Mouse (Mus musculus) neural tube, embryonic 15.5 days (tissue): ENCODE measurements around the gene Ubap2. TPM values are rescaled to one million over a fixed set of nuclear protein-coding genes. Genes with fewer than 3 reads are reported as not detected.

Source experiments
- ATAC-seq: fragments of 200-750 bp; cut with Nextera tagmentation; 2 replicates; pipeline ENCODE4 v1.8.0; 2017; ENCODE audit warnings: mild to moderate bottlenecking, moderate TSS enrichment, moderate library complexity; ENCODE audit not compliant: low FRiP score
- H3K27ac ChIP-seq: fragments of 300-500 bp; sonication (generic); replicated peaks from 2 replicates; pipeline ENCODE4 v1.5.1; 2015; ENCODE audit warnings: mild to moderate bottlenecking, inconsistent platforms
- H3K27me3 ChIP-seq: fragments of 300-500 bp; sonication (generic); replicated peaks from 2 replicates; pipeline ENCODE4 v1.6.1; 2015; ENCODE audit warnings: inconsistent platforms
- H3K36me3 ChIP-seq: fragments of 300-500 bp; sonication (generic); 2 replicates; pipeline ENCODE4 v1.6.1; 2015; ENCODE audit warnings: inconsistent platforms
- H3K4me1 ChIP-seq: fragments of 300-500 bp; sonication (generic); 2 replicates; pipeline ENCODE4 v1.6.1; 2015; ENCODE audit warnings: inconsistent platforms
- H3K4me2 ChIP-seq: fragments of 300-500 bp; sonication (generic); 2 replicates; pipeline ENCODE4 v1.6.1; 2015; ENCODE audit warnings: inconsistent platforms, mild to moderate bottlenecking, moderate library complexity
- H3K4me3 ChIP-seq: fragments of 300-500 bp; sonication (generic); replicated peaks from 2 replicates; pipeline ENCODE4 v1.5.1; 2015; ENCODE audit warnings: mild to moderate bottlenecking, inconsistent platforms
- H3K9ac ChIP-seq: fragments of 300-500 bp; sonication (generic); replicated peaks from 2 replicates; pipeline ENCODE4 v1.6.1; 2015; ENCODE audit warnings: mild to moderate bottlenecking, inconsistent platforms
- H3K9me3 ChIP-seq: fragments of 300-500 bp; sonication (generic); replicated peaks from 2 replicates; pipeline ENCODE4 v1.6.1; 2016; ENCODE audit warnings: inconsistent platforms
- WGBS: fragments of 180-500 bp; shearing (Covaris S2); methylation state at CpG from one replicate; pipeline ENCODE4 v1.1.7; 2015; ENCODE audit warnings: mixed read lengths; 5-methylcytosine and 5-hydroxymethylcytosine counted together
- polyA plus RNA-seq: library from polyadenylated mRNA; unstranded; fragments of >200 nt; fragmentation: Nextera tagmentation; extraction: Ambion mirVana; gene quantifications from 2 replicates; pipeline ENCODE4 v1.2.1, GENCODE M21; 2015

Gene Ubap2
- polyA plus RNA-seq, 1 experiment from 2014 or later, result 46.3 TPM

DNA sequence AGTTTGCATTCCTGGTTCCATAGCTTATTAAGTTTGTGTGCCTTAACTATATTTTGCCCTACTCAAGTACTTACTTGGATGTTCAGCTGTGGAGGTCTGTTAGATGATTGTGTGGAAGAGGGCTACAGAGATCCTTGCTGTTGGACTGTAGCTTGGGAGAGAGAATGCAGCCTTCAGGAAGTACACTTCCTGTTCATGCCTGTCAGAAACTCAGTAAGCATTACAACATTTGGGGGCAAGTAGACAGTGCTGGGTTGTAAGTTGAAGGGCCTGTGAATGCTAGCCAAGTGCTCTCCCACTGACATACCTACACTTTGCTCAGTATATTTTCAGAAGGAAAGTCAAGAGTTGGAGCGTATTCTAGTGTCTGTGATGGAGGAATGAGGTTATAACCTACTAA is 116.7 kb downstream of the Ubap2 start:
- H3K36me3 ChIP-seq, result no peaks in the 10 kb centered on the region
- no peak overlapping the region for H3K27ac ChIP-seq
- no peaks in the 10 kb centered on the region for H3K27me3 ChIP-seq
- H3K4me2 ChIP-seq, result no peak overlapping the region
- no peak overlapping the region for H3K4me3 ChIP-seq
- peaks cover 5% of the 10 kb centered on the region for H3K4me1 ChIP-seq
- no peaks in the 10 kb centered on the region for H3K9me3 ChIP-seq
- ATAC-seq, result no peak
- 96% methylated on average over 1 of the region's 1 CpGs for WGBS
- no peak overlapping the region for H3K9ac ChIP-seq

- Histone ChIP-seq H3K9ac (no peak overlapping the region), H3K4me3 (no peak overlapping the region), H3K27ac (no peak overlapping the region), H3K9me3 (no peaks in the 10 kb centered on the region), H3K4me2 (no peak overlapping the region), H3K4me1 (peaks cover 10% of the 10 kb centered on the region), H3K36me3 (no peaks in the 10 kb centered on the region), H3K27me3 (no peaks in the 10 kb centered on the region)
- WGBS, result 85% methylated on average over 9 of the region's 9 CpGs
- no peak for ATAC-seq
Measured at GRCm38 (mm10) chr4:41156961-41157360, 118.0 kb downstream of the Ubap2 start.

- Histone ChIP-seq H3K4me2 (no peak overlapping the region), H3K27me3 (no peaks in the 10 kb centered on the region), H3K36me3 (no peaks in the 10 kb centered on the region), H3K4me1 (peaks cover 10% of the 10 kb centered on the region), H3K27ac (0 out of 2 replicates have a peak overlapping the region, but pooled peaks have one; percentile 13), H3K4me3 (no peak overlapping the region), H3K9ac (no peak overlapping the region), H3K9me3 (no peaks in the 10 kb centered on the region)
- WGBS, result 60% methylated on average over 3 of the region's 3 CpGs
- ATAC-seq, result no peak
Measured at GRCm38 (mm10) chr4:41153146-41153545, 121.8 kb downstream of the Ubap2 start.

DNA sequence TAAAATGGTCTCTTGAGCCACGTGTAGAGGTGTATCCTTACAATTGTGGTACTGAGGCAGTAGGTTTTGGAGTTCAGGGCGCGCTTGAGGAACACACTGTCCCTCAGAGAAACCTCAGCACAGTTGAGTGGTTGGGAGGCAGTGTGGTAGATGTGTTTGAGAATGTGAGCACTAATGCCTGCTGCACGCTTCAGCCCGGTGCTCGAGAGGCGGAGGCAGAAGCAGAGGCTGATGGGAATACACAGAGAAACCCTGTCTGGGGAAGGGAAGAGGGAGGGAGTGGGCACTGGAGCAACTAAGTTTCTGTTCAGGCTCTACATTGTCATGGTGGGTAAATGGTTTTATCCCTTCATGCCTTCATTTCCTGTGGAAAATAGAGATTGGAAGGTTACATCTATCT is 123.8 kb downstream of the Ubap2 start:
- Histone ChIP-seq H3K4me1 (peaks cover 12% of the 10 kb centered on the region), H3K27ac (no peak overlapping the region), H3K4me2 (no peak overlapping the region), H3K4me3 (no peak overlapping the region), H3K36me3 (no peaks in the 10 kb centered on the region), H3K9ac (no peak overlapping the region), H3K9me3 (no peaks in the 10 kb centered on the region), H3K27me3 (no peaks in the 10 kb centered on the region)
- 93% methylated on average over 7 of the region's 7 CpGs for WGBS
- no peak for ATAC-seq

- ATAC-seq, result no peak
- H3K4me1 ChIP-seq, result peaks cover 12% of the 10 kb centered on the region
- WGBS, result 90% methylated on average over 3 of the region's 3 CpGs
- H3K4me2 ChIP-seq, result no peak overlapping the region
- H3K9ac ChIP-seq, result no peak overlapping the region
- no peaks in the 10 kb centered on the region for H3K27me3 ChIP-seq
- H3K36me3 ChIP-seq, result no peaks in the 10 kb centered on the region
- no peaks in the 10 kb centered on the region for H3K9me3 ChIP-seq
- H3K4me3 ChIP-seq, result no peak overlapping the region
- H3K27ac ChIP-seq, result no peak overlapping the region
Measured at GRCm38 (mm10) chr4:41149891-41150290, 125.1 kb downstream of the Ubap2 start.

Other genes with a start within 250 kb of the Ubap2 start
- gene Aqp7, start 227.0 kb downstream of the Ubap2 start, polyA plus RNA-seq, result not detected in 2 replicates
- gene Aqp3, start 177.0 kb downstream of the Ubap2 start, polyA plus RNA-seq, result 0.65 TPM in 1 of 2 replicates, not detected in the other
- gene Nol6, start 150.7 kb downstream of the Ubap2 start, polyA plus RNA-seq, result 35.7 and 39.3 TPM in 2 replicates
- gene Ube2r2, start 139.4 kb downstream of the Ubap2 start, polyA plus RNA-seq, result 46.4 and 52.2 TPM in 2 replicates
- 70.7 and 70.8 TPM in 2 replicates for gene Dcaf12, start 39.7 kb upstream of the Ubap2 start, polyA plus RNA-seq
- 68.1 and 69.3 TPM in 2 replicates for gene Ubap1, start 73.9 kb upstream of the Ubap2 start, polyA plus RNA-seq
- 2.4 and 3.0 TPM in 2 replicates for gene Kif24, start 189.7 kb upstream of the Ubap2 start, polyA plus RNA-seq
- gene Nudt2, start 190.0 kb upstream of the Ubap2 start, polyA plus RNA-seq, result 62.8 and 71.6 TPM in 2 replicates
- 7.8 and 8.3 TPM in 2 replicates for gene AI464131, start 227.9 kb upstream of the Ubap2 start, polyA plus RNA-seq
- 8.6 and 10.1 TPM in 2 replicates for gene 1110017D15Rik, start 242.2 kb upstream of the Ubap2 start, polyA plus RNA-seq